Mouse (Mus musculus) megakaryocyte, adult 5-6 weeks (primary cell): ENCODE results near the gene Xk. TPM values are rescaled to one million over a fixed set of nuclear protein-coding genes. Genes with fewer than 3 reads are reported as not detected.
"Not testable (repeated sequence)": the region's sequence is repeated elsewhere in the genome, so short reads cannot be mapped to it uniquely, and the experiment has no call there.

Source experiments
- ATAC-seq: 2 replicates; pipeline ENCODE4 v1.8.0; 2016; ENCODE audit warnings: mild to moderate bottlenecking, inconsistent platforms; ENCODE audit not compliant: poor library complexity, severe bottlenecking
- total RNA-seq, 2 experiments: library from RNA; stranded (forward) in 1 of 2; stranded (reverse) in 1 of 2; fragments of 153-499, 151-499 nt in 1 of 2; fragments of 221-1000, 200-1000 nt in 1 of 2; gene quantifications; 2 replicates each; pipeline versions ENCODE4 v1.2.3 to v1.2.4; 2015 to 2017

Gene Xk
- 5.8 and 6.2 TPM in 2 replicates for total RNA-seq (2015)
- 2.4 and 4.2 TPM in 2 replicates for total RNA-seq (2017)

- ATAC-seq = peak; percentile 76
Observed at GRCm38 (mm10) chrX:9272460-9273361, at the start of gene Xk. Gene Xk, plus strand, starts transcription at chrX:9272756.

DNA sequence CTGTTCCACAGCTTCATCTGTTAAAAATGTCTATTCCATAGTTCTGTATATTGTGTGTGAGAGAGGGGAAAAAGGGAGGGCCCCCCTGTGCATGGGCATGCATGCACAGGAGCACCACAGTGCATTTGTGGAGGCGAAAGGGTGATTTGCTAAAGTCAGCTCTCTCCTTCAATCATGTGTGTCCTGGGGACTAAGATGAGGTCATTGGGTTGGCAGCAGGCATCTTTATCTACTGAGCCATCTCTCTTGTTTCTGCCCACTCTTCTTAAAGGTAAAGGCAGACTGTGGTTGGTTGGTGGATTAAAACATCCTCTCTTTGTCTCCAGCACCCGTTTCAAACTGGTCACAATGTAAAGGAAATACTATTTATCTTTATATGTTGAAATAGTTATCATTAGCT is 45.5 kb upstream of the Xk start:
- ATAC-seq = no peak

GRCm38 (mm10) chrX:9240737-9241591 is 31.6 kb upstream of the Xk start:
- ATAC-seq = no peak

GRCm38 (mm10) chrX:9243381-9243864 is 29.1 kb upstream of the Xk start:
- no peak for ATAC-seq

DNA sequence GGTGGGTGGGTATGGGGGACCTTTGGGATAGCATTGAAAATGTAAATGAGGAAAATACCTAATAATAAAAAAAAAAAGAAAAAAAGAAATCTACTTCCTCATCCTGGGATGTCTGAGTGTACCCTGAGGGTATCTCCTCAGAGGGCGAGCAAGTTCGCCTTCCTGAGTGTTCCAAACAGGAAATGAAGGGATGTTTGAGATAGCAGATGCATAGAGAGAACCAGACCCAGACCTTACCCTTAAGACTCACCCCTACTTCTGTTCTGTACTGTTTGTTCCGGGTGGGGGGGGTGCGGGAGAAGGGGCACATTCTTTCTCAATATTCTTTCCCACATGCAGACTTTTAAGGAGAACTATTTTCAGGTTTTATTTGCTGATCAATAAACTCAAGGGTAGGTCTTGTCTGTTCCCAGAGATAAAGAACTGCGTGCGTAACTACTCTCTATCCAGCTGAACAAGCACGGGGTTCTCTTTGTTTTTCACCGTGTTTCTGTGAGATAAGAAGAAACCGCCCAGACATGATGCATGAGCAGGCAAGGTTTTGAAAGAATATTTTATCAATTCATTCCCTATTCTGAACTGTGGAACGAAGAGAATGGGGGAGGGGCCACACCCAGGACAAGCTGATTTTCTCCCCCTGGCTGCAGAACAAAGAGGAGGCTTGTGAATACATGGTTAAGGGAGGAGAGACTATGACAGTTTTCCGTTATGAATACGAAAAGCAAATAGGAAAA is 27.8 kb upstream of the Xk start:
- ATAC-seq = no peak

GRCm38 (mm10) chrX:9248911-9249310 is 23.6 kb upstream of the Xk start:
- no peak for ATAC-seq

DNA sequence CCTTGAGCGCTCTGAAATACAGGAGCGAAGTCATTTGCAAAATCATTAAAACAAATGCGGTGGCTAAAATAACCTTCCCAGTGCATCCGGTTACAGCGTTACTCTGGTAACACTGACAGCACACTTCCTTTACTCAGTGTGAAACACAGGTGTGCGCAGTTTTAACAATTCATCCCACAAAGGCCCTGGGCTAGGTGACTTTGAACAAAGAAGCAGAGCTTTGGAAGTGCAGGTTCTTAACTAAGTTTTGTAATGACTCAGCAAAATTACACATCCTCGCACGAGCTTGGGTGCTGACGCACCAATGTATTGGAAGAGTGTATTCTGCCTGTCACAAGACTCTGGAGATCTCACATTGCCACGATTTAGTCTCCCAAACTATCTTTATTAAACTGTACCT is 18.6 kb upstream of the Xk start:
- 0 out of 2 replicates have a peak, but pooled peaks have one; percentile 24 for ATAC-seq

DNA sequence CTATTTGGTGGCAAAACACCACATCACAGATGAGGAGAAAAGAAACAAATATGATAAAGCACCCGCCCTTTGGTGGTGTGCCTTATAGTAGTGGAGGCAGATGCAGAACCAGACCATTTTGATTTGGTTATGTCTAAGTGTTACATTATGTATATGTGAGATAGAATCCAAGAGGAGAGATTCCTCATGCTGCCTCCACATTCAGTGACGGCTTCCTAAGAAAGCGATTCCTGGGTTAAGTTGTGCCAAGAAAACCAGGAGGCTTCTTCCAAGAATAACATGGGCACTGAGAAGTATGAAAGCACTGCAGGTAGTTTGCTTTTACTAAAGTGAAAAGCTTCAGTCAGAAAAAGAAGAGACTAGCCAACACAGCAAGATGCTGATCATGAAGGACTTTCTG is 17.7 kb upstream of the Xk start:
- no peak for ATAC-seq

DNA sequence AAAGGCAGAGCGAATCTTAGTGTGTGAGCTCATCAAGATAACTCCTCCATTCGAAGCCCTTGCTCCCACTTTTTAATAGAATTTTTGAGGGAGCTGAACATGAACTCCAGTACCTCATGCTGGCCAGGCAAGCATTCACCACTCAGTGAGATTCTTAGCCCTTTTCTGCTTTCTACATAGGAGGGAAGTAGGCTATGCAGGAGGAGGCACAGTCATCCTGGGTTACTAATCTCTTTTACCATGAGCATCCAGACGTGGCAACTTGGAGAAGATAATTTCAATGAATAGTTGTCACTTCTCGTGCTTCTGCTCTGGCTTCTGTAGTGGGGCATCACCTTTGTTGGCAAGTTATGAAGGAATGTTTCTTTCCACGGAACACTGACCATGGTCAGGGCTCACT is 15.8 kb upstream of the Xk start, which contains the start of gene Gm14862:
Gene Gm14862 (minus strand): TSS at position 134 of the 400 bp plus-strand sequence.
- ATAC-seq = no peak

DNA sequence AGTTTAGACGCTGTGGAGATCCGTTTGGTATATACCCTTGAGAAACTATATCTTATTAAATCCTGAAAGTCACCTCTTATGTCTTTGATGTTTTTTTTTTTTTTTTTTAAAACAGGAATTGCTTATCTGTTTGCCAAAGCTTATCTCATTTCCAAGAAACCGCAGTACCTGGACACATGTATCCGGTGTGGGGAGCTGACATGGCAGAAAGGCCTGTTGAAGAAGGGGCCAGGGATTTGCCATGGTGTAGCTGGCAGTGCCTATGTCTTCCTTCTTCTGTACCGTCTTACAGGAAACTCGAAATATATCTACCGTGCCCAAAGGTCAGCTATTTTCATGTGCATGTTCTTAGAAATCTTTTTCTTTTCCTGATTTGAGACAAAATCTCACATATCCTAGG is 14.7 kb upstream of the Xk start:
- ATAC-seq = no peak

DNA sequence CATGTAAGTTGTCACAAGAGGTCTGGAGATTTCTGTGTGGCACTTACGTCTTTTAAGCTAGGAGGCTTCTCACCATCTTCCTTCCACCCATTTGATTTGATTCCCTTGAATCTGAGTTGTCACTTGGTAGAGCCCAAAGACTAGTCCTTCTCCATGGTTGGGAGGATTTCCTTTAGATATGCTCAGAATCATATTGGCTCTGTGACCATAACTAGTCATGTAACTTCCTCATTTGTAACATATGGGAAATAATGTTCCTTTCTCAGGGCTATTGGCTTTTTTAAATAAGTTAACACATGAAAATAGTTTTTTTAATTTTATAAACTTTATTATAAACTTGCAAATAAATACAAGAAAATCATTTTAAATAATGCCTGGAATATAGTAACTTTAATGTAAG is 13.3 kb upstream of the Xk start:
- ATAC-seq = no peak

DNA sequence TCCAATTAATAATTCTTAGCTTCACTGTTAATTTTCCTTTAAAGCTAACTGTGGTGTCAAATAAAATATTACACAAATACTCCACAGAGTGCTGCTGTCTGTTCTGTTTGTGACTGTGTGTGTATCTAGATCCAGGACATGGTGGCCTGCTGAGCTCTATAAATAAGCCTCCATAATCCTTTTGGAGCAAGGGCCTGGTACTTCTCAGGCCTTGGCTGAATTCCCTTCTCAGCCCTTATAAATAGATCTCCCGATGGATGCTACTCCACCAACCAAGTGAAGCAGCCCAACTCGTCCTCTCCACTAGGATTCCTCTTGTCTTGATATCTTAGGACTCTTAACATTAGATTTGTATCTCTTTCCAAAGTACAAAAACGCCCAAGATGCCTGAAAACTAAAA is 1.4 kb upstream of the Xk start:
- no peak for ATAC-seq

DNA sequence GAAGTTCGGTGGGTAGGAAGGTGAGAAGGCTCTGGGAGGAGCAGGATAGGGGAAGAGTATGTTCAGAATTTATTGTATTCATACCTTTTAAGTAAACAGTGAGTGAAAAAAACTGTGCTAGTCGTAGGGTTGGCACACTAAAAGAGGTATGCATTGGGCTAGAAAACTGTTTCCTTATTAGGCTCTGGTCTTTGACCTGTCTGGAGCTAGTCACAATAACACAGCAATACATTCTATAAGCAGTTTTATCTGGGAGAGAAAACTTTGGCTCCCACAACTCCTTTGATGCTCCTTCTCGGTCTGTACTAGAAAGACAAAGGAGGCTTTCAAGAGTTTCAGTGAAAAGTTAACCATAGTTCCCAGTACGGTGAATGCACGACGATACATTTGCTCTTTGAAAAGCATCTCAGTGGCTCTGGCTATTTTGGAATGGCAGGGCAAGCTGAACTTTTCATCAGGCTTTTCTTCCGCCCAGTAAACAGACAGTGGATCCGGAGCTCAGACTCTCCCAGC is 553 bp upstream of the Xk start:
- no peak for ATAC-seq

GRCm38 (mm10) chrX:9273377-9274002 is 934 bp downstream of the Xk start:
- 0 out of 2 replicates have a peak, but pooled peaks have one; percentile 4 for ATAC-seq

DNA sequence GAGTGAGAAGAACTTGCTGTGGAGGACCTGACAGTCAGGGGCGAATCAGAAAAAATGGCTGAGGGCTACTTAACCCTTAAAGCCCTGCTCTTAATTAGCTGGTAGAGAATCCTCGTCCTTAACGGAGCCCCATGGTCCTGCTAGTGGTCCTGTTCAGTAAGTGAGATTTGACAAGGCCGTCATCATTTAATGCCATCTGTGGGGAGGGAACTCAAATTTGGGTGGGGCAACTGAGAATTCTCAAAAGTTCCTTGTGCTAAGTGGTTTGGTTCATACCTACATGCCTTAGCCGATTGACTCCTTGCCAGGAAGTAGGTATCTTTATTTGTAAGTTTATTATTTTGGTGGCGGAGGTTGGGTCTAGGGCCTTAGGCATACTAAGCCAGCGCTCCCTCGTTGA is 1.8 kb downstream of the Xk start:
- ATAC-seq = no peak

DNA sequence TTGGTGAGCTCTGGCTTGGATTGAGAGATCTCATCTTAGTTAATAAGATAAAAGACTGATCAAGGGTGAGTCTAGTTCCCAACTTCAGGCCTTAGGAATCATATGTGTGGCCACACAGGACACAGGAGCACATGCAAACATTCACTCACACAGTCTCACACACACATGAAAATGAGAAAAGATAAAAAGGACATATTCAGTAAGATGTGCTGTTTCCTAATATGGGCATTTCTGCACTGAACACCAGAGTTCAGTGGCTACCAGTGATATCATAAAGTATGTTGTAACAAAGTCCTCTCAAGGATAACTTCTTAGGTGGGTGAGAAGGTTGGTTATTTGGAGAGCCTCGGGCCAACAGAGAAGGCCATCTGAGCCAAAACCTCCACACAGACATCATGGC is 10.9 kb downstream of the Xk start, which contains the start of gene H2al1m:
Gene H2al1m (plus strand): TSS at position 301 of the 400 bp plus-strand sequence.
- ATAC-seq = not testable (repeated sequence)

DNA sequence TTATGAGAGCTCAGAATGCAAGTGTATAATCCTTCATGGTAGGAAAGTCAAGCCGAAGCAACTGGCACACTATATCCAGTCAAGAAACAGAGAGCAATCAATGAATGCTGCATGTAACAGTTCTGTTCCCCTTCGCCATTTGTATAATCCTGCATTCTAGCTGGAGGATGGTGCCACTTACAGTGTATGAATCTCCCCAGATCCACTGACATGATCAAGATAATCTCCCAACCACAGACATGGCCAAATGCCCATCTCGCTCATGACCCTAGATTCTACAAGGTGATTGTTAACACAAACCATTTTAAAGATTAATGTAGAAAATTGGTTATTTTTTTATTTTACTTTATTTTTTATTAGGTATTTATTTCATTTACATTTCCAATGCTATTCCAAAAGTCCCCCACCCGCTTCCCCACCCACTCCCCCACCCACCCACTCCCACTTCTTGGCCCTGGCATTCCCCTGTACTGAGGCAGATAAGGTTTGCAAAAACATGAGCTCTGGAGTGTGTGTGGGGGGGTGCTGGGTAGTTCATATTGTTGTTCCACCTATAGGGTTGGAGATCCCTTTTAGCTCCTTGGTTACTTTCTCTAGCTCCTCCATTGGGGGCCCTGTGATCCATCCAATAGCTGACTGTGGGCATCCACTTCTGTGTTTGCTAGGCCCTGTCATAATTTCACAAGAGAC is 20.7 kb downstream of the Xk start:
- ATAC-seq = not testable (repeated sequence)

GRCm38 (mm10) chrX:9298413-9298864 is 25.9 kb downstream of the Xk start:
- peak; percentile 35; the same call in 1 of the 2 replicates for ATAC-seq

DNA sequence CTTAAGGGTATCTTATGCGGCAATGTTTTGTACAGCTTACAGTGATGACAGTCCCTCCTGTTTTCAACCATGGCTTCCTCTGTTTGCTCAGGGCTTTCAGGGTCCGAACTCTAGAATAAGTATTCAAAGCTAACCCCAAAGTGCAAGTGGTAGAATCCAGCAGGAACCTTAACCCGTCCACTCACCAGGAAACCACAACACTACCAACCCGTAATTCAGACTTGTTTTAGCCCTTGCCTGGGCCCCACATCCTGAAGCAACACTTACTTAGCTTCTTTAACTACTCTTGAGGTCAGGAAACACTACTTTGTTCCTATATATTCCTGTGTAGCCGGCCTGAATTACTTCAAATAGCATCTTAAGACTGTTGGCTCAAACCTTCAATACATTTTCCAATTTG is 30.2 kb downstream of the Xk start:
- no peak for ATAC-seq
